Mouse (Mus musculus): ENCODE results near the gene Gm4513.
"Not testable (repeated sequence)": the region's sequence is repeated elsewhere in the genome, so short reads cannot be mapped to it uniquely, and the experiment has no call there.

Gm4513 gene

DNA sequence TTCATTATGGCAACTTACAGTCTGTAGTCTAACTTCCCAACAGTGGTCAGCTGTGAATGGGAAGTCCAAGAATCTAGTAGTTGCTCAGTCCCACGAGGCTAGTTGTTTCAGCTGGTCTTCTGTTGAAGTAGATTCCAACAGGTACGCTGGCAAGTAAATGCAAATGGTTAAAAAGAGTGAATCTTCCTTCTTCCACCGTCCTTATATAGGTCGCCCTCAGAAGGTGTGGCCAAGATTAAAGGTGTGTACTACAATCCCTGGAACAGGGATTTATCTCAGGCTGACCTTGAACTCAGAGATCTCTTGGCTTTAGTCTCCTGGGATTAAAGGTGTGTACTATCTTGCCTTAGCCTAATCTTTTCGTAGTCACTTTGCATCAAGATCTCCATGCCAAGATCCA lies at the start of gene Gm4513:
TSS of gene Gm4513 (minus strand) at position 101 of the 400 bp plus-strand sequence.
- not testable (repeated sequence) for DNase-seq (ENCODE audit: low spot score)

DNA sequence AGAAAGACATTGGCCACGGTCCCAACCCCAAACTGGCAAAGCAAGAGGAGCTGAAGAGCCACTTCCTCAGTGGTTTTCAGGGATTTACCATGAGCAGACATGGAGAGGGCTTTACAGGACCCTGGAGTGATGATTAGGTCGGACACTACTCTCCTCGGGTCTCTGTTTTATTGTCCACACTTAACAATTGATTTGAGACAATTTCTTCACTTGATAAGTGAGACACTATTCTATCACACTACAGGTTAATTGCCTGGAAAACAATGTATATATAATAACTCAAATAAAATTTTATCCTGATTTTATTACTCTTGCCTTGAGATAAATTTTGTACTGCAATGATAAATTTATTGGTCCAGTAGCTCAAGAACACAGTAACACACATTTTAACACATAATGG lies 22.7 kb downstream of the Gm4513 start, which contains the start of gene Gm4141:
TSS of gene Gm4141 (minus strand) at position 101 of the 400 bp plus-strand sequence.
- DNase-seq (ENCODE audit: low spot score) = not testable (repeated sequence)

DNA sequence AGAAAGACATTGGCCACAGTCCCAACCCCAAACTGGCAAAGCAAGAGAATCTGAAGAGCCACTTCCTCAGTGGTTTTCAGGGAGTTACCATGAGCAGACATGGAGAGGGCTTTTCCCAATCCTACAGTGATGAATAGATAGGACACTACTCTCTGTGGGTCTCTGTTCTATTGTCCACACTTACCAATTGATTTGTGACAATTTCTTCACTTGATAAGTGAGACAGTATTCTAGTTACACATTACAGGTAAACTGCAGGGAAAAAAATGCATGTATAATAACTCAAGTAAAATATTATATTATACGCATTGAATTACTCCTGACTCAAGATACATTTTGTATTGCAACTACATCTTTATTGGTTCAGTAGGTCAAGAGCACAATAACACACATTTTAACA lies 53.2 kb downstream of the Gm4513 start, which contains the start of gene Gm5726:
TSS of gene Gm5726 (minus strand) at position 101 of the 400 bp plus-strand sequence.
- not testable (repeated sequence) for DNase-seq (ENCODE audit: low spot score)
